Mouse (Mus musculus): ENCODE measurements around the gene Hip1r. TPM values are rescaled to one million over a fixed set of nuclear protein-coding genes. Genes with fewer than 3 reads are reported as not detected.

The Hip1r gene
- polyA plus RNA-seq, 1 experiment from 2014 or later: 4.2 TPM

DNA sequence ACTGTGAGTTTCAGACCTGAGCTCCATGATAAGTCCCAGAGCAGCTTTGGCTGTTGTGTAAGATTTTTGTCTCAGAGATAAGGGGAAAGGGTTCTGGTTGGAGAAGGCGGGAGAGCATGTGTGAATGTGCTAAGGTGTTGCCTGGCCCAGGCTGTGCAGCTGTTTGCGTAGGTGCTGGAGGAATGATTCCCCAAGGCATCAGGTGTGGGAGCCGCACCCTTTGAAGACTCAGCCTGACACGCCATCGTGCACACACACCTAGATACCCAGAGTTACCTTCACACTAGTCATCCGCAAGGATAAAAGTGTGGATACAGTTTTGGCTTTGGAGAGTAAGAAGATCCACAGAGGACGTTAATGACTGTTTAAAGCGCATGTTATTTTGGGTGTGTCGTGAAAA lies 62.0 kb downstream of the Hip1r start:
- DNase-seq (ENCODE audit: low spot score) (no peak), ATAC-seq (ENCODE audit: insufficient number of reproducible peaks, low FRiP score, low TSS enrichment, low read depth) (no peak)
- Histone ChIP-seq H3K4me3 (ENCODE audit: low read depth, low read length) (no peak overlapping the region), H3K27ac (replicated peaks; ENCODE audit: low read depth, low read length) (no peak overlapping the region), H3K36me3 (ENCODE audit: control insufficient read depth, insufficient read depth, low read length) (no peaks in the 10 kb centered on the region), H3K4me2 (ENCODE audit: low read depth, severe bottlenecking) (no peak overlapping the region), H3K27me3 (ENCODE audit: control insufficient read depth, insufficient read depth, low read length) (no peaks in the 10 kb centered on the region), H3K4me1 (ENCODE audit: control insufficient read depth, insufficient read depth, low read length) (peaks cover 8% of the 10 kb centered on the region; the same call in 1 of the 2 replicates), H3K9me3 (ENCODE audit: control insufficient read depth, low read length) (no peaks in the 10 kb centered on the region), H3K9ac (ENCODE audit: low read length) (no peak overlapping the region)
- 90% methylated on average over 9 of the region's 9 CpGs for WGBS

GRCm38 (mm10) chr5:124035806-124036205 lies 62.4 kb downstream of the Hip1r start:
- H3K9ac ChIP-seq (ENCODE audit: low read length): no peak overlapping the region
- no peaks in the 10 kb centered on the region for H3K9me3 ChIP-seq (ENCODE audit: control insufficient read depth, low read length)
- H3K36me3 ChIP-seq (ENCODE audit: control insufficient read depth, insufficient read depth, low read length): no peaks in the 10 kb centered on the region
- no peak overlapping the region for H3K4me2 ChIP-seq (ENCODE audit: low read depth, severe bottlenecking)
- ATAC-seq (ENCODE audit: insufficient number of reproducible peaks, low FRiP score, low TSS enrichment, low read depth): no peak
- DNase-seq (ENCODE audit: low spot score): no peak
- H3K27ac ChIP-seq (replicated peaks; ENCODE audit: low read depth, low read length): no peak overlapping the region
- no peak overlapping the region for H3K4me3 ChIP-seq (ENCODE audit: low read depth, low read length)
- 72% methylated on average over 8 of the region's 8 CpGs for WGBS
- no peaks in the 10 kb centered on the region for H3K27me3 ChIP-seq (ENCODE audit: control insufficient read depth, insufficient read depth, low read length)
- peaks cover 5% of the 10 kb centered on the region; the same call in 1 of the 2 replicates for H3K4me1 ChIP-seq (ENCODE audit: control insufficient read depth, insufficient read depth, low read length)

DNA sequence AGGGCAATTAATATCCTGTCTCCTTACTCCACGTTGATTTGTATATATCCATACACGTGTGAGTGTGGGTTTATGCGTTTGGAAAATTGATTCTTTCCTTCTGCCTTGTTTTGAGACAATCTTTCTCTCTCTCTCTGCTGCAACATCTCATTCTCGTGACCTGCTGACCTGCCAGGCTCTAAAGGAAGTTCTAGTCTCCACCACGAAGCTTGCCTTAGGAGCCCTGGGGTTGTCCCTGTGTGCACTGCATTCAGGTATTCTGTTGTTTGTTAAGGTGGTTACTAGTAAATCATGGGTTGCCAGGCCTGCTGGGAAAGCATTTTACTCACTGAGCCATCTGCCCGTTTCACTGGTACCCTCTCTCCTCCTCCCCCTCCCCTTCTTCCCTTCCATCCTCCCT lies 62.9 kb downstream of the Hip1r start:
- Histone ChIP-seq H3K4me3 (ENCODE audit: low read depth, low read length) (no peak overlapping the region), H3K9me3 (ENCODE audit: control insufficient read depth, low read length) (no peaks in the 10 kb centered on the region), H3K27ac (replicated peaks; ENCODE audit: low read depth, low read length) (no peak overlapping the region), H3K36me3 (ENCODE audit: control insufficient read depth, insufficient read depth, low read length) (no peaks in the 10 kb centered on the region), H3K4me2 (ENCODE audit: low read depth, severe bottlenecking) (no peak overlapping the region), H3K4me1 (ENCODE audit: control insufficient read depth, insufficient read depth, low read length) (no peaks in the 10 kb centered on the region), H3K27me3 (ENCODE audit: control insufficient read depth, insufficient read depth, low read length) (no peaks in the 10 kb centered on the region), H3K9ac (ENCODE audit: low read length) (no peak overlapping the region)
- DNase-seq (ENCODE audit: low spot score) (no peak), ATAC-seq (ENCODE audit: insufficient number of reproducible peaks, low FRiP score, low TSS enrichment, low read depth) (no peak)
- WGBS: 51% methylated on average over 6 of the region's 6 CpGs

DNA sequence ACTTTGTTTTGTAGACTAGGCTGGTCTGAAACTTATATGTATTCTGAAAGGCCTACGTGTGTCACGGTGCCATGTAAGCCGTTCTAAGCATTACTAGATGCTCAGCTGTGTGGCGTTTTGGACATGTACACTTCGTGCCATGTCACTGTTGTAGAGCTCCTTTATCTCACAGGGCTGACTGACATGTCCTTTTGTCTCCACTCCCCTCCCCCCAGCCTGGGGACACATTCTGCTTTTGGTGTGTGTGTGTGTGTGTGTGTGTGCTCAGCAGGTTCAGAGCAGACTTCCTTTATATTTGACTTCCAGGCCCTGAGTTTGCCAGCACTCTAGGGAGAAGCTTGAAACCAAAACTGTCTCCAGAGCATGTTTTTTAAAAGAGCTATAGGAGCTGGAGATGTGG lies 63.4 kb downstream of the Hip1r start:
- no peaks in the 10 kb centered on the region for H3K9me3 ChIP-seq (ENCODE audit: control insufficient read depth, low read length)
- DNase-seq (ENCODE audit: low spot score) (no peak), ATAC-seq (ENCODE audit: insufficient number of reproducible peaks, low FRiP score, low TSS enrichment, low read depth) (no peak)
- no peaks in the 10 kb centered on the region for H3K4me1 ChIP-seq (ENCODE audit: control insufficient read depth, insufficient read depth, low read length)
- no peaks in the 10 kb centered on the region for H3K36me3 ChIP-seq (ENCODE audit: control insufficient read depth, insufficient read depth, low read length)
- no peak overlapping the region for H3K4me3 ChIP-seq (ENCODE audit: low read depth, low read length)
- H3K9ac ChIP-seq (ENCODE audit: low read length): no peak overlapping the region
- no peak overlapping the region for H3K4me2 ChIP-seq (ENCODE audit: low read depth, severe bottlenecking)
- 81% methylated on average over 5 of the region's 5 CpGs for WGBS
- no peak overlapping the region for H3K27ac ChIP-seq (replicated peaks; ENCODE audit: low read depth, low read length)
- no peaks in the 10 kb centered on the region for H3K27me3 ChIP-seq (ENCODE audit: control insufficient read depth, insufficient read depth, low read length)

DNA sequence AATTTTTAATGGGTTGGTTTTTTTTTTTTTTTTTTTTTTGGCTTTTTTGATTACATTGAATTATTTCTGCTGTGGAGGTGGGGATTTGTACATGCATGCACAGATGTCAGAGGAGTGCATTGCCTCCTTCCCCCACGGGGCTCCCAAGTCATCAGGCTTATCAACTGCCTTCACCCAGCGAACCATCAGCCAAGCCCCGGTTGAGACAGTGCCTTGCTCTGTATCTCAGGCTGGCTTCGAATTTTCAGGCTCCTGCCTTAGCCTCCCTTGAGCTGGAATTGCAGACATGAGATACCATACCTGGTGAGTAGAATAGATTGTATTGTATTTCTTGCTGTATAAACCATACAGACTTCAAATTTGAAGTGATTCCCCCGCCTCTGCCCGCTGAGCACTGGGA lies 66.2 kb downstream of the Hip1r start:
- Histone ChIP-seq H3K27ac (replicated peaks; ENCODE audit: low read depth, low read length) (no peak overlapping the region), H3K4me3 (ENCODE audit: low read depth, low read length) (no peak overlapping the region), H3K9ac (ENCODE audit: low read length) (no peak overlapping the region), H3K27me3 (ENCODE audit: control insufficient read depth, insufficient read depth, low read length) (no peaks in the 10 kb centered on the region), H3K9me3 (ENCODE audit: control insufficient read depth, low read length) (no peaks in the 10 kb centered on the region), H3K4me1 (ENCODE audit: control insufficient read depth, insufficient read depth, low read length) (no peaks in the 10 kb centered on the region), H3K4me2 (ENCODE audit: low read depth, severe bottlenecking) (no peak overlapping the region), H3K36me3 (ENCODE audit: control insufficient read depth, insufficient read depth, low read length) (no peaks in the 10 kb centered on the region)
- ATAC-seq (ENCODE audit: insufficient number of reproducible peaks, low FRiP score, low TSS enrichment, low read depth) (no peak), DNase-seq (ENCODE audit: low spot score) (no peak)
- 91% methylated on average over 6 of the region's 6 CpGs for WGBS

DNA sequence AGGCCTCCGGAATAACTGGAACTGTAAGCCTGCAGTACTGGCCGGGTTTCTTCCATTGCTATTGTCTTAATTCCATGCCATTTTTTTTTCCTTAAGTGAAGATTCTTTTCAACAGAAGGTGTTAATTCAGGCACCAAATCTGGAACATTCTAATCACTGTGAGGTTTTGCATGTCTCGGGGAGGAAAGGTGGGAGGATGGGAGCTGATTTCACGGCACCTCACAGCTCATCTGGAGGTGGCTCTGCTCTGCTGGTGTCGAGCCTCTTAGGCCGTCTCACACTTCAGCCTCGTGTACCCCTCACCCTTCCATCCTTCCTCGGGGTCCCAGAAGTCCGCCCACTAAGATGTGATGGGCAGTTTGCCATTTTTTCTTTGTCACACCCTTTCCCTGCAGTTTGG lies 67.7 kb downstream of the Hip1r start:
- Histone ChIP-seq H3K27ac (replicated peaks; ENCODE audit: low read depth, low read length) (no peak overlapping the region), H3K27me3 (ENCODE audit: control insufficient read depth, insufficient read depth, low read length) (no peaks in the 10 kb centered on the region), H3K36me3 (ENCODE audit: control insufficient read depth, insufficient read depth, low read length) (no peaks in the 10 kb centered on the region), H3K9ac (ENCODE audit: low read length) (no peak overlapping the region), H3K9me3 (ENCODE audit: control insufficient read depth, low read length) (no peaks in the 10 kb centered on the region), H3K4me3 (ENCODE audit: low read depth, low read length) (no peak overlapping the region), H3K4me2 (ENCODE audit: low read depth, severe bottlenecking) (no peak overlapping the region), H3K4me1 (ENCODE audit: control insufficient read depth, insufficient read depth, low read length) (no peaks in the 10 kb centered on the region; the same call in 1 of the 2 replicates)
- WGBS: 75% methylated on average over 9 of the region's 9 CpGs
- ATAC-seq (ENCODE audit: insufficient number of reproducible peaks, low FRiP score, low TSS enrichment, low read depth) (no peak), DNase-seq (ENCODE audit: low spot score) (no peak)

- H3K4me2 ChIP-seq (ENCODE audit: low read depth, severe bottlenecking): no peak overlapping the region
- WGBS: 51% methylated on average over 10 of the region's 10 CpGs
- H3K4me3 ChIP-seq (ENCODE audit: low read depth, low read length): no peak overlapping the region
- H3K27me3 ChIP-seq (ENCODE audit: control insufficient read depth, insufficient read depth, low read length): no peaks in the 10 kb centered on the region
- no peak for DNase-seq (ENCODE audit: low spot score)
- no peaks in the 10 kb centered on the region; the same call in 1 of the 2 replicates for H3K4me1 ChIP-seq (ENCODE audit: control insufficient read depth, insufficient read depth, low read length)
- no peak for ATAC-seq (ENCODE audit: insufficient number of reproducible peaks, low FRiP score, low TSS enrichment, low read depth)
- H3K9ac ChIP-seq (ENCODE audit: low read length): no peak overlapping the region
- H3K27ac ChIP-seq (replicated peaks; ENCODE audit: low read depth, low read length): no peak overlapping the region
- no peaks in the 10 kb centered on the region for H3K9me3 ChIP-seq (ENCODE audit: control insufficient read depth, low read length)
- H3K36me3 ChIP-seq (ENCODE audit: control insufficient read depth, insufficient read depth, low read length): no peaks in the 10 kb centered on the region
Observed at GRCm38 (mm10) chr5:124043212-124043978, 70.0 kb downstream of the Hip1r start.

DNA sequence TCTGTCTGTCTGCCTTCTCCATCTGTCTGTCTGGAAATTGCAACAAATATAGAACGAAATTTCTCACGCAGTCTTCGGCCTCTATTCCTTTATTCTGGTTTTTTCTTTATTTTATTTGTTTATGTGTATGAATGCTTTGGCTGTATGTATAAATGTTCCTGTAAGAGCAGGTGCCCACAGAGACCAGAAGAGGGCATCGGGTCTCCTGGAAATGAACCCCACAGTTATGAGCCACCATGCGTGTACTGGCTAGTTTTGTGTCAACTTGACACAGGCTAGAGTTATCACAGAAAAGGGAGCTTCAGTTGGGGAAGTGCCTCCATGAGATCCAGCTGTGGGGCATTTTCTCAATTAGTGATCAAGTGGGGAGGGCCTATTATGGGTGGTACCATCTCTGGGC lies 70.6 kb downstream of the Hip1r start:
- Histone ChIP-seq H3K27me3 (ENCODE audit: control insufficient read depth, insufficient read depth, low read length) (no peaks in the 10 kb centered on the region), H3K4me2 (ENCODE audit: low read depth, severe bottlenecking) (no peak overlapping the region), H3K9me3 (ENCODE audit: control insufficient read depth, low read length) (no peaks in the 10 kb centered on the region), H3K4me3 (ENCODE audit: low read depth, low read length) (no peak overlapping the region), H3K27ac (replicated peaks; ENCODE audit: low read depth, low read length) (no peak overlapping the region), H3K4me1 (ENCODE audit: control insufficient read depth, insufficient read depth, low read length) (no peaks in the 10 kb centered on the region; the same call in 1 of the 2 replicates), H3K36me3 (ENCODE audit: control insufficient read depth, insufficient read depth, low read length) (no peaks in the 10 kb centered on the region), H3K9ac (ENCODE audit: low read length) (no peak overlapping the region)
- ATAC-seq (ENCODE audit: insufficient number of reproducible peaks, low FRiP score, low TSS enrichment, low read depth) (no peak), DNase-seq (ENCODE audit: low spot score) (no peak)
- WGBS: 94% methylated on average over 5 of the region's 5 CpGs

Measured in limb, embryonic 11.5 days (tissue).